Mouse (Mus musculus): ENCODE measurements around the gene Spats2l. TPM values are rescaled to one million over a fixed set of nuclear protein-coding genes. Genes with fewer than 3 reads are reported as not detected.

Spats2l gene
- total and polyA plus RNA-seq, 3 experiments = 0.09 to 0.77 (median 0.34) TPM

DNA sequence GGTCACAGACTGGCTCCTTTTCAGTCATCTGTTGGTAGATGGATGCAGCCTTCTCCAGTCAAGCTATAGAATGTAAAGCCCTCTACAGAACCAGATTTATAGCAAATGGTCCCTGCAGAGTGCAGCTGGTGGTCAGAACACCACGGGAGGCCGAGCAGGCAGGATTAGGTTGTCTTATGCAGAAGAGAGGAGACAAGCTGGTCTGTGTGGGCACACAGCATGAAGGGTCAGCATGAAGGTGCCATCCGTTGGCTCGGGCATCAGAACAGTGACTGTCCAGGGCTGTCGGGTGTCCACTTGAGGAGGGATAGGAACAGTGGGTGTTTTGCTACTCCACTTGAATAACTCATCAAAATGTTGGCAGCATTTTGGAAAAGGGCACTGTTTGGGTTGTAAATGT lies 83.8 kb downstream of the Spats2l start:
- TF ChIP-seq IRF4 (IDR thresholded peaks at IDR 0.05; ENCODE audit: low read depth, low read length) (no peak), ZC3H11A (IDR thresholded peaks at IDR 0.05; ENCODE audit: low read depth, low read length) (no peak), NRF1 (IDR thresholded peaks at IDR 0.05; ENCODE audit: low read depth, low read length) (no peak), KAT2A (IDR thresholded peaks at IDR 0.05; ENCODE audit: insufficient replicate concordance, low read length) (no peak), JUND (conservative IDR thresholded peaks at IDR 0.05; ENCODE audit: low read depth, low read length) (no peak), MXI1 (IDR thresholded peaks at IDR 0.05; ENCODE audit: low read depth, low read length) (no peak), EP300 (IDR thresholded peaks at IDR 0.05; ENCODE audit: low read length) (no peak), POLR2A (IDR thresholded peaks at IDR 0.05; ENCODE audit: low read depth, low read length) (no peak), E2F4 (IDR thresholded peaks at IDR 0.05; ENCODE audit: insufficient replicate concordance, low read depth, low read length) (no peak), ZMIZ1 (IDR thresholded peaks at IDR 0.05; ENCODE audit: low read depth, low read length) (no peak), RAD21 (IDR thresholded peaks at IDR 0.05; ENCODE audit: low read depth, low read length) (no peak), ELF1 (IDR thresholded peaks at IDR 0.05; ENCODE audit: low read depth, low read length) (no peak), JUN (IDR thresholded peaks at IDR 0.05; ENCODE audit: insufficient read depth, low read depth, low read length) (no peak), SIN3A (IDR thresholded peaks at IDR 0.05; ENCODE audit: low read length) (no peak), USF1 (IDR thresholded peaks at IDR 0.05; ENCODE audit: low read depth, low read length) (no peak), NELFE (IDR thresholded peaks at IDR 0.05; ENCODE audit: low read depth, low read length) (no peak), MAX (IDR thresholded peaks at IDR 0.05; ENCODE audit: low read length) (no peak), ZNF384 (IDR thresholded peaks at IDR 0.05; ENCODE audit: low read depth, low read length) (no peak), PAX5 (IDR thresholded peaks at IDR 0.05; ENCODE audit: low read length) (no peak), TCF12 (IDR thresholded peaks at IDR 0.05; ENCODE audit: low read depth, low read length) (no peak)

DNA sequence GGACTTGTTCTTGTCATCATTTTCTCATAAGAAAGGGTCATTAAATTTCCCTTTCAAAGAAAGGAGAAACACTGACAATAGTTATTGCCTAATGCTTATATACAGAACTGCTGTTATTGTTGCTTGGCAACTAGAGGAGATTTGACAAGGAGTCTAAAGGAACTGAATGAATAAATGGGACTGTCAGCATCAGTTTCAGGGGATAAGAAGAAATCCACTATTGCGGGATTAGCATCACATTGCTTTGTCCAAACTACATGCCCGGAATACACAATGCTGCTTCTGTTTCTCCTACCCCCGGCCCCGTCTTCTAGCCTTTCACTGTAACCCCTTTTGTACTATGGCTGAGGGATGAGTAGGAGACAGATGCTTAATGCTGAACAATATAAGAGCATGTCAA lies 88.1 kb downstream of the Spats2l start:
- Histone ChIP-seq H3K27ac (ENCODE audit: insufficient read depth, low read depth) (no peak overlapping the region), H3K9me3 (replicated peaks; ENCODE audit: low read length) (peaks cover 4% of the 10 kb centered on the region), H3K79me2 (replicated peaks; ENCODE audit: control insufficient read depth, extremely low read depth, insufficient read depth, poor library complexity, severe bottlenecking) (no peaks in the 10 kb centered on the region), H3K9ac (ENCODE audit: insufficient read depth, low read depth) (no peak overlapping the region), H3K4me1 (ENCODE audit: control insufficient read depth in 1 of 2, insufficient read depth in 2 of 2) (no peaks in the 10 kb centered on the region), H3K4me3 (replicated peaks in 1 of 3; ENCODE audit: low read depth in 2 of 3, low read length in 2 of 3, poor library complexity in 1 of 3) (no peak overlapping the region), H3K4me2 (ENCODE audit: insufficient read depth, low read depth, poor library complexity, severe bottlenecking) (no peak overlapping the region), H3K36me3 (replicated peaks in 1 of 2; ENCODE audit: control insufficient read depth in 1 of 2, insufficient read depth in 1 of 2, low read length in 1 of 2) (no peaks in the 10 kb centered on the region), H3K27me3 (replicated peaks) (no peaks in the 10 kb centered on the region)
- DNase-seq (ENCODE audit: extremely low read depth) = no peak
- TF ChIP-seq ZMIZ1 (IDR thresholded peaks at IDR 0.05; ENCODE audit: low read depth, low read length) (no peak), USF2 (conservative IDR thresholded peaks at IDR 0.05; ENCODE audit: low read depth, low read length) (no peak), MAZ (IDR thresholded peaks at IDR 0.05; ENCODE audit: low read depth, low read length) (no peak), SIN3A (IDR thresholded peaks at IDR 0.05; ENCODE audit: low read length) (no peak), MEF2A (IDR thresholded peaks at IDR 0.05; ENCODE audit: borderline replicate concordance, low read depth, low read length) (no peak), POLR2A (IDR thresholded peaks at IDR 0.05; ENCODE audit: low read depth, low read length) (no peak), CHD2 (IDR thresholded peaks at IDR 0.05; ENCODE audit: low read length) (no peak), ZC3H11A (IDR thresholded peaks at IDR 0.05; ENCODE audit: low read depth, low read length) (no peak), TBP (conservative IDR thresholded peaks at IDR 0.05; ENCODE audit: low read depth, low read length) (no peak), TCF12 (IDR thresholded peaks at IDR 0.05; ENCODE audit: low read depth, low read length) (no peak), ELF1 (IDR thresholded peaks at IDR 0.05; ENCODE audit: low read depth, low read length) (no peak)
- dilution Hi-C loops (cut with MboI; ENCODE audit: extremely low pct_ligation_motif_present, extremely low pct_unique_long_range_greater_than_20kb, low sequenced_read_pairs) = no loop called here
- in situ Hi-C loops (cut with MboI; ENCODE audit: low pct_ligation_motif_present, low pct_unique_long_range_greater_than_20kb, low sequenced_read_pairs) = no loop called here

More for the DNA sequence above, 83.8 kb downstream of the Spats2l start:
- H3K4me3 ChIP-seq (replicated peaks in 1 of 3; ENCODE audit: low read depth in 2 of 3, low read length in 2 of 3, poor library complexity in 1 of 3) = no peak overlapping the region
- H3K4me2 ChIP-seq (ENCODE audit: insufficient read depth, low read depth, poor library complexity, severe bottlenecking) = no peak overlapping the region
- no peaks in the 10 kb centered on the region for H3K36me3 ChIP-seq (replicated peaks in 1 of 2; ENCODE audit: control insufficient read depth in 1 of 2, insufficient read depth in 1 of 2, low read length in 1 of 2)
- H3K9me3 ChIP-seq (replicated peaks; ENCODE audit: low read length) = no peaks in the 10 kb centered on the region
- in situ Hi-C loops (cut with MboI; ENCODE audit: low pct_ligation_motif_present, low pct_unique_long_range_greater_than_20kb, low sequenced_read_pairs) = no loop called here
- dilution Hi-C loops (cut with MboI; ENCODE audit: extremely low pct_ligation_motif_present, extremely low pct_unique_long_range_greater_than_20kb, low sequenced_read_pairs) = no loop called here
- no peak overlapping the region for H3K9ac ChIP-seq (ENCODE audit: insufficient read depth, low read depth)
- no peak overlapping the region for H3K27ac ChIP-seq (ENCODE audit: insufficient read depth, low read depth)
- H3K27me3 ChIP-seq (replicated peaks) = no peaks in the 10 kb centered on the region
- H3K79me2 ChIP-seq (replicated peaks; ENCODE audit: control insufficient read depth, extremely low read depth, insufficient read depth, poor library complexity, severe bottlenecking) = no peaks in the 10 kb centered on the region
- no peak for DNase-seq (ENCODE audit: extremely low read depth)
- no peaks in the 10 kb centered on the region; a peak in 1 of 4 replicates for H3K4me1 ChIP-seq (ENCODE audit: control insufficient read depth in 1 of 2, insufficient read depth in 2 of 2)

Data from CH12.LX (cell line).